Mouse (Mus musculus): ENCODE data around the gene Trpm7.

DNA sequence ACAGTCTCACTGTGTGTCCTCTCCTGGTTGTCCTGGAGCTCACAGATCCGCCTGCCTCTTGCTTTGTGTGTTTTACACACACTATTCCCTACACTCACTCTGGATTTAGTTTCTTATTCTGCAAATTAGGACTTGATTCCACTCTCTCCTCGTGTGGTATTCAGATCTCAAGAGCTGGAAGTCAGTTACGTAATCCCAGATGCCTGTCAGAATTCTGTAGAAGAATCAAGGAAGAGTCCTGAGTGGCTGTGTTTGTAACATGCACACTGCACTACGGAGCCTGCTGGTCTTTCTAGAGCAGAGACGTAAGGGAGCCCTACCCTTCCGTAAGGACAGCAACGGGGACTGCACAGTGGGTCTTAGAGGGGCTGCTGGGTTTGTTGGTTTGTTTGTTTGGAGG lies 116.7 kb downstream of the Trpm7 start:
- TF ChIP-seq GATA1 (IDR thresholded peaks at IDR 0.05; ENCODE audit: borderline replicate concordance, low read length), result no peak
- TF ChIP-seq FLI1 (IDR thresholded peaks at IDR 0.05; ENCODE audit: low read length), result no peak
